Mouse (Mus musculus): ENCODE data around the gene Rnf40. TPM values are rescaled to one million over a fixed set of nuclear protein-coding genes. Genes with fewer than 3 reads are reported as not detected.

Rnf40 gene
- total and polyA plus RNA-seq, 3 experiments: 49.5 to 75.1 TPM; not detected in 1

DNA sequence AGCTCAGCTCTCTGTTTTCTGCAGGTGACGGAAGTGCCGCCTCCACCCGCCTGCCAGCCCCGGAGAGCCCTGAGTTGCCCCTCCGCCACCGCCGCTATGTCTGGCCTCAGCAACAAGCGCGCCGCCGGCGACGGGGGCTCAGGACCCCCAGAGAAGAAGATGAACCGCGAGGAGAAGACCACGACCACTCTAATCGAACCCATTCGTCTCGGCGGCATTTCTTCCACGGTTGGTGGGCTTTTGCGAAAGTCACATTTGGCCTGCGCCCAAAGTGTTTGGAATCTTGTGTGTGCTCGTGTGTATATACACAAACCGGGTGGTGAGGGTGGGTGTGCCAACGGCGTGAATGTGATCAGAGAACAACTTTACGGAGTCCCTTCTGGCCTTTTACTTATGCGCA lies 334 bp downstream of the Rnf40 start:
- Histone ChIP-seq H3K9ac (ENCODE audit: control insufficient read depth, low read depth, low read length, poor library complexity, severe bottlenecking) (peak overlapping the region; percentile 87), H3K27ac (ENCODE audit: control insufficient read depth, low read depth, low read length) (peak overlapping the region; percentile 41), H3K36me3 (ENCODE audit: control insufficient read depth in 1 of 2, insufficient read depth in 2 of 2, low read length in 2 of 2) (peaks cover 3 to 30% of the 10 kb centered on the region in 2 experiments; a peak in 3 of 4 replicates), H3K9me3 (replicated peaks; ENCODE audit: insufficient read depth, low read length) (no peaks in the 10 kb centered on the region), H3K4me1 (ENCODE audit: control insufficient read depth in 1 of 2, insufficient read depth in 2 of 2, low read length in 2 of 2) (peaks cover 6 to 33% of the 10 kb centered on the region in 2 experiments; a peak in 3 of 4 replicates), H3K79me2 (ENCODE audit: control insufficient read depth, insufficient read depth, low read length, poor library complexity) (peaks cover 12% of the 10 kb centered on the region), H3K4me3 (ENCODE audit: control insufficient read depth in 1 of 2, insufficient read depth in 1 of 2, low read depth in 2 of 2, low read length in 2 of 2) (peak overlapping the region; percentile 90 to 97), H3K27me3 (ENCODE audit: control insufficient read depth in 1 of 2, insufficient read depth in 2 of 2, low read length in 2 of 2) (no peaks in the 10 kb centered on the region)
- no peak for DNase-seq (ENCODE audit: low read depth, low spot score)
- no peak for TF ChIP-seq UBTF (IDR thresholded peaks at IDR 0.05; ENCODE audit: borderline replicate concordance, insufficient read depth, low read depth, low read length)
- no peak for TF ChIP-seq MAX (IDR thresholded peaks at IDR 0.05; ENCODE audit: low read length)
- TF ChIP-seq POLR2A (IDR thresholded peaks at IDR 0.05; ENCODE audit: control insufficient read depth in 1 of 2, insufficient read depth in 1 of 2, low read depth in 1 of 2, low read length in 2 of 2, poor library complexity in 1 of 2): no peak
- TF ChIP-seq EP300 (IDR thresholded peaks at IDR 0.05; ENCODE audit: low read depth in 1 of 2, low read length in 2 of 2): no peak
- TF ChIP-seq TBP (IDR thresholded peaks at IDR 0.05; ENCODE audit: low read depth, low read length): no peak
- no peak for TF ChIP-seq POLR2AphosphoS2 (IDR thresholded peaks at IDR 0.05; ENCODE audit: low read length)
- TF ChIP-seq POLR2AphosphoS5 (IDR thresholded peaks at IDR 0.05; ENCODE audit: borderline replicate concordance, low read depth, low read length): no peak
- TF ChIP-seq ZNF384 (IDR thresholded peaks at IDR 0.05; ENCODE audit: low read depth, low read length): no peak
- TF ChIP-seq ZKSCAN1 (IDR thresholded peaks at IDR 0.05; ENCODE audit: low read depth, low read length): no peak
- no peak for TF ChIP-seq RAD21 (IDR thresholded peaks at IDR 0.05; ENCODE audit: low read depth, low read length)
- TF ChIP-seq NELFE (IDR thresholded peaks at IDR 0.05; ENCODE audit: low read depth, low read length): no peak

GRCm38 (mm10) chr7:127589637-127590036 lies 1.1 kb downstream of the Rnf40 start:
- Histone ChIP-seq H3K9ac (ENCODE audit: control insufficient read depth, low read depth, low read length, poor library complexity, severe bottlenecking) (no peak overlapping the region), H3K27ac (ENCODE audit: control insufficient read depth, low read depth, low read length) (no peak overlapping the region), H3K9me3 (replicated peaks; ENCODE audit: insufficient read depth, low read length) (no peaks in the 10 kb centered on the region), H3K4me3 (ENCODE audit: control insufficient read depth in 1 of 2, insufficient read depth in 1 of 2, low read depth in 2 of 2, low read length in 2 of 2) (no peak overlapping the region; a peak in 1 of 4 replicates), H3K36me3 (ENCODE audit: control insufficient read depth in 1 of 2, insufficient read depth in 2 of 2, low read length in 2 of 2) (peaks cover 8 to 30% of the 10 kb centered on the region in 2 experiments; a peak in 3 of 4 replicates), H3K4me1 (ENCODE audit: control insufficient read depth in 1 of 2, insufficient read depth in 2 of 2, low read length in 2 of 2) (peaks cover 6 to 33% of the 10 kb centered on the region in 2 experiments; a peak in 3 of 4 replicates), H3K79me2 (ENCODE audit: control insufficient read depth, insufficient read depth, low read length, poor library complexity) (peaks cover 12% of the 10 kb centered on the region), H3K27me3 (ENCODE audit: control insufficient read depth in 1 of 2, insufficient read depth in 2 of 2, low read length in 2 of 2) (no peaks in the 10 kb centered on the region)
- TF ChIP-seq POLR2A (IDR thresholded peaks at IDR 0.05; ENCODE audit: control insufficient read depth in 1 of 2, insufficient read depth in 1 of 2, low read depth in 1 of 2, low read length in 2 of 2, poor library complexity in 1 of 2) (no peak), MYC (IDR thresholded peaks at IDR 0.05; ENCODE audit: low read depth, low read length) (no peak), TAL1 (IDR thresholded peaks at IDR 0.05; ENCODE audit: low read length) (no peak), ELF1 (IDR thresholded peaks at IDR 0.05; ENCODE audit: low read depth, low read length) (no peak), ZMIZ1 (IDR thresholded peaks at IDR 0.05; ENCODE audit: low read depth, low read length) (no peak)
- no peak for DNase-seq (ENCODE audit: low read depth, low spot score)

DNA sequence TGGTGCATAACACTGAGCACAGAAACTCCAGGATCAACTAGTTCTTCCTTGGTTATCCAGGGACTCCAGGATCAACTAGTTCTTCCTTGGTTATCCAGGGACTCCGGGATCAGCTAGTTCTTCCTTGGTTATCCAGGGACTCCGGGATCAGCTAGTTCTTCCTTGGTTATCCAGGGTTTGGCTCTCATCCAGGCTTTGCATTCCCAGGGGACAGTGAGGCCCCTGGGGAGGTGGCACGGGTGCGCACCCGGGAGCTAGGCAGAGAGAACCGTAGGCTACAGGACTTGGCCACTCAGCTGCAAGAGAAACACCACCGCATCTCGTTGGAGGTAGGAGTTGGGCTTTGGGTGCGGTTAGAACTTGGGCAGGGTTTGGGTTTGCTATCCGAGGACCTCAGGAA lies 2.5 kb downstream of the Rnf40 start:
- no peak overlapping the region for H3K4me3 ChIP-seq (ENCODE audit: control insufficient read depth in 1 of 2, insufficient read depth in 1 of 2, low read depth in 2 of 2, low read length in 2 of 2)
- H3K27me3 ChIP-seq (ENCODE audit: control insufficient read depth in 1 of 2, insufficient read depth in 2 of 2, low read length in 2 of 2): no peaks in the 10 kb centered on the region
- peaks cover 4 to 21% of the 10 kb centered on the region in 2 experiments; a peak in 3 of 4 replicates for H3K4me1 ChIP-seq (ENCODE audit: control insufficient read depth in 1 of 2, insufficient read depth in 2 of 2, low read length in 2 of 2)
- no peak overlapping the region for H3K9ac ChIP-seq (ENCODE audit: control insufficient read depth, low read depth, low read length, poor library complexity, severe bottlenecking)
- H3K36me3 ChIP-seq (ENCODE audit: control insufficient read depth in 1 of 2, insufficient read depth in 2 of 2, low read length in 2 of 2): peaks cover 15 to 18% of the 10 kb centered on the region in 2 experiments
- peaks cover 12% of the 10 kb centered on the region for H3K79me2 ChIP-seq (ENCODE audit: control insufficient read depth, insufficient read depth, low read length, poor library complexity)
- no peak for DNase-seq (ENCODE audit: low read depth, low spot score)
- H3K9me3 ChIP-seq (replicated peaks; ENCODE audit: insufficient read depth, low read length): no peaks in the 10 kb centered on the region
- no peak overlapping the region for H3K27ac ChIP-seq (ENCODE audit: control insufficient read depth, low read depth, low read length)
- TF ChIP-seq MAX (IDR thresholded peaks at IDR 0.05; ENCODE audit: low read length) (no peak), GATA1 (IDR thresholded peaks at IDR 0.05; ENCODE audit: low read depth, low read length) (no peak), TCF12 (IDR thresholded peaks at IDR 0.05; ENCODE audit: low read depth, low read length) (no peak), ZNF384 (IDR thresholded peaks at IDR 0.05; ENCODE audit: low read depth, low read length) (no peak), CHD2 (IDR thresholded peaks at IDR 0.05; ENCODE audit: low read length) (no peak), RAD21 (IDR thresholded peaks at IDR 0.05; ENCODE audit: low read depth, low read length) (no peak), POLR2A (IDR thresholded peaks at IDR 0.05; ENCODE audit: control insufficient read depth in 1 of 2, insufficient read depth in 1 of 2, low read depth in 1 of 2, low read length in 2 of 2, poor library complexity in 1 of 2) (no peak), MYB (IDR thresholded peaks at IDR 0.05; ENCODE audit: low read depth, low read length) (no peak), MXI1 (IDR thresholded peaks at IDR 0.05; ENCODE audit: low read depth, low read length) (no peak), POLR2AphosphoS5 (IDR thresholded peaks at IDR 0.05; ENCODE audit: borderline replicate concordance, low read depth, low read length) (no peak), USF2 (IDR thresholded peaks at IDR 0.05; ENCODE audit: borderline replicate concordance in 1 of 2, insufficient read depth in 1 of 2, low read depth in 1 of 2, low read length in 2 of 2) (no peak), MAZ (IDR thresholded peaks at IDR 0.05; ENCODE audit: low read depth, low read length) (no peak), SIN3A (IDR thresholded peaks at IDR 0.05; ENCODE audit: low read length) (no peak), KAT2A (conservative IDR thresholded peaks at IDR 0.05; ENCODE audit: low read depth, low read length) (no peak), RCOR1 (IDR thresholded peaks at IDR 0.05; ENCODE audit: low read depth, low read length) (no peak), ELF1 (IDR thresholded peaks at IDR 0.05; ENCODE audit: low read depth, low read length) (no peak)
